Mouse (Mus musculus) large intestine, adult 2 months (tissue): ENCODE measurements around the gene Gm28308. TPM values are rescaled to one million over a fixed set of nuclear protein-coding genes. Genes with fewer than 3 reads are reported as not detected.

Experiments used
- DNase-seq: peaks from one replicate; pipeline ENCODE4 v3.0.0-alpha.2; 2012; ENCODE audit warnings: low read depth, low spot score
- WGBS: fragments of 180-500 bp; shearing (Covaris S2); methylation state at CpG from one replicate; pipeline ENCODE4 v1.1.7; 2018; 5-methylcytosine and 5-hydroxymethylcytosine counted together
- polyA plus RNA-seq: library from polyadenylated mRNA; depleted of rRNA; stranded (reverse); fragments of >200 nt; gene quantifications from 2 replicates; pipeline ENCODE4 v1.2.3, GENCODE M21; 2012

Gene Gm28308
- polyA plus RNA-seq, 1 experiment: 0.24 TPM

DNA sequence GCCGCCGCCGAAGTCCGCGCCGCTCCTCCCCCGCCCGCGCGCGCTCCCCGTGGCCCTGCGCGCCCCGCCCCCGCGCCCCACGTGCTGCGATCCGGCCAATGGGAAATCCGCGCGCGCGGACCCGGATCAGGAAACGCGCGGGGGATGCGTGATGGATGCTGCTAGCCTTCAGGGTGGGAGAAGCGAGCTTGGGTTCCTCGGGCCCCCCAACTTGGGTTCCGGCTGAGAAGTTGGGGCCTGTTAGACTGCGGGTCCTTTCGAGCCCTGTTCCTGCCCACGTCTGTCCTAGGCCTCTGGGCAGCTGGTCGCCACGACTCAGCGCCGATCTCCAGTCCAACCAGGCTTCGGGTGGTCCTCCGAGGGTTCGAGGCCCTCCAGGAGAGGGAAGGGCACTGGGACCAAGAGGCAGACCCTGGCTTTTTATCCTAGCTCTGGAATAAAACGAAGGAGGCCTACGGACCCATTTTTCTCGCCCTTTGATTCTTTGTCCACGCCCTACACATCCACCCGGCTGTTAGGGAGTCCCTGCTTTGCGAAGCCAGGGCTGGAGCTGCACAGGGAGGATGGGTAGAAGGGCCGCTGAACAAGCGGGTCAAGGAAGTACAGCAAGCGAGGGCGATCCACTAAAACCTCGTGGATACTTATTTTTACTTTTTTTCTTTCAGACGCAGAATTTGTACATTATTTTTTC, 21.1 kb downstream of the Gm28308 start:
- no peak for DNase-seq
- 1% methylated on average over 54 of the region's 55 CpGs for WGBS

DNA sequence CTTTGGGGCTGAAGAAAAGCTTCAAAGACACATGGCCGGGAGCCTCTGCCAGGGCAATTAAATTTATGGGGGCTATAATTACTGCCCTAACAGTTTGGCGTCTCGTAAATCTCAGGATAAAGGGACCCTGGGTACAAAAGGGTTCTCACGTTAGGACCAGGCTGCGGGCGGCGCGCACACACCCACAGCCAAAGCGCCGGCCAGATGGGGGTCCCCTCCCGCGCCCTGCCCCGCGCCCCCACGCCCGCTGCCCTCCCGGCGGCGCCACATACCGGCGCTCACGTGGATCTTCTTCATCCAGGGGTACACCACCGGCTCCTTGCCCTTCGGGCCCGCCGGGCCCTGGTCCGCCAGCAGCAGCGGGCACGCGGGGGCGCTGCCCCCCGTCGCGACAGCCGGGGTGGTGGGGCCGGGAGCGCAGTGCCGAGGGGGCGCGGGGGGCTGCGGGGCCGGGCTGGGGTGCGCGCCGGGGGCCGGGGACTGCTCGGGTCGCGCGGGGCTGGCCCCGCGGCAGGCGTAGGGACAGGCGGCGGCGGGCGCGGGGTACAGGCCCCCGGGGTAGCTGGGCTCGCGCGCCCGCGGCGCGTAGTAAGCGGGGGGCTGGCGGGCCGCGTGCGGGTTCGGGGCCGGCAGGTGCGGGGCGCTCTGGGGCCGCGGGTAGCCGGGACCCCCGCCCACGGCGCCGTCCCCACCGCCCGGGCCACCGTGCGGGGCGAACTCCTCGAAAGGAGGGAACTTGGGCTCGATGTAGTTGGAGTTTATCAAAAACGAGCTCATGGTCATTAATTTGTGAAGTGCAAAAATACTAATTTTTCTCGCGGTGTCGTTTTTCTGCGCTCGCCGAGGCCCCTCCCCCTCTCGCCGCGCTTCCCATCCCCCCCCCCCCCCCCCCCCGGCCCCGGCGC, 22.0 kb downstream of the Gm28308 start, which contains the start of gene Hoxa4:
Gene Hoxa4 (minus strand): TSS at position 848 of the 905 bp plus-strand sequence.
- WGBS: 2% methylated on average over 95 of the region's 102 CpGs
- DNase-seq: peak; percentile 85

DNA sequence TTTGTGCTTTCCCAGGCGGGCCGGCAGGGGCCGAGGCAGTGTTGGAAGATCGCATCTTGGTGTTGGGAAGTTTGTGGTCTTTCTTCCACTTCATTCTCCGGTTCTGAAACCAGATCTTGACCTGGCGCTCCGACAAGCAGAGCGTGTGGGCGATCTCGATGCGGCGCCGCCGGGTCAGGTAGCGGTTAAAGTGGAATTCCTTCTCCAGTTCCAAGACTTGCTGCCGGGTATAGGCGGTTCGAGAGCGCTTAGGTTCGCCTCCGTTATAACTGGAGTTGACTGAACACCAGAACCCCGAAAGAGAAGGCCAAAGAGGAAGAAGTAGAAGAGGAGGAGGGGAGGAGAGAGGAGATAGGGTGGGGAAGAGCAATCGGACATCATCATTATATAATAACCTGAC, 22.7 kb downstream of the Gm28308 start:
- DNase-seq: no peak
- WGBS: 24% methylated on average over 23 of the region's 23 CpGs

- no peak for DNase-seq
- WGBS: 34% methylated on average over 8 of the region's 8 CpGs
Observed at GRCm38 (mm10) chr6:52189909-52190308, 23.2 kb downstream of the Gm28308 start.

GRCm38 (mm10) chr6:52189172-52189591, 24.0 kb downstream of the Gm28308 start:
- no peak for DNase-seq
- WGBS: 21% methylated on average over 5 of the region's 5 CpGs

DNA sequence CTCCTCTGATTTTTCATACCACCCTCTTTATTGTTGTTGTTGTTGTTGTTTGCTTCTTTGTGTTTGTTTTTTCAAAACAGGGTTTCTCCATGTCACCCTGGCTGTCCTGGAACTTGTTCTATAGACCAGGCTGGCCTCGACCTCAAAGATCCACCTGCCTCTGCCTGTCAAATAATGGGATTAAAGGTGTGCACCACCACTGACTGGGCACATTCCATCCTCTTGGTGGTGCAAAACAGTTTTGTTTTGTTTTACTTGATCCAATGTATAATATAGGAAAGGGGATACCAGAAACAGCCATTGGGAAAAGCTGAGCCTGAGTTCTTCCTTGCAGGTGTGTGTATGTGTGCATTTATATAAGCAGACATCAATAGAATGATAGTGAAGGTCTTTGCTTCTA, 26.6 kb downstream of the Gm28308 start:
- WGBS: 51% methylated on average over 1 of the region's 1 CpGs
- DNase-seq: no peak

DNA sequence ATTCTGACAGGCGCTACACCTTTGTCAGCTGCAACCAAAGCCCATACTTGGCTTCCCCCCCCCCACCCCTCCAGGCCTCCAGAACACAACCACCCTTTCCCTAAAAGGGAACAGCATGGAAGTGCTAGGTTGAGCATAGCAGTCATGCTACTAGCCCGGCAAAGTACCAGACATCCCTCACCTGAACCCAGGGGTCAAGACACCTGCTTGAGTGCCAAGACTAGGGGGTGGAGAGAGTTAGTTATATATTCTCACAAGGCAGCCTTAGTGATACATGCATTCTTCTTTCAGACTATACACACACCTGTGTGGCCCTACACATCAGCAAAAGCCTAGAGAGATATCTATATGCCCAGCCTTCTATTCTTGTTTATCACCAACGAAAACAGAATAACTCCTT, 27.3 kb downstream of the Gm28308 start:
- DNase-seq: no peak
- 43% methylated on average over 3 of the region's 3 CpGs for WGBS

DNA sequence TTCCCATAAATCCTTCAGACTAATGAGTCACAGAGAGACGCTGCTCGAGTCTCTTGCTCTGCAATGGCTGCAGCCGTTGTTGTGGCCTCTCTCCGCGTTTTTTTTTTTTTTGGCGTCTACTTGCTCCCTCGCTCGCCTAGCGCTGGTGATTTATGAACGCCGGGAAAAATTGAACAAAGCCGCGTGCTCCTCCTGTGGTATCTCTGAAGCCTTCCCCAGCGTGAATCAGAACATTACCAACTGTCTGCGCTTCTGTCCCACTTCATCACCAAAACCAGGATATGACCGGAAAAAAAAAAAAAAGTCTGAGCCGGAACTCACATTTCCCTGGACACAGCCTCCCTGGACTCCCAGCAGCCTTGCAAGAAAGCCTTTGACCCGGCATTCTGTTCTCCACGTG, 27.9 kb downstream of the Gm28308 start:
- 14% methylated on average over 19 of the region's 19 CpGs for WGBS
- DNase-seq: no peak

DNA sequence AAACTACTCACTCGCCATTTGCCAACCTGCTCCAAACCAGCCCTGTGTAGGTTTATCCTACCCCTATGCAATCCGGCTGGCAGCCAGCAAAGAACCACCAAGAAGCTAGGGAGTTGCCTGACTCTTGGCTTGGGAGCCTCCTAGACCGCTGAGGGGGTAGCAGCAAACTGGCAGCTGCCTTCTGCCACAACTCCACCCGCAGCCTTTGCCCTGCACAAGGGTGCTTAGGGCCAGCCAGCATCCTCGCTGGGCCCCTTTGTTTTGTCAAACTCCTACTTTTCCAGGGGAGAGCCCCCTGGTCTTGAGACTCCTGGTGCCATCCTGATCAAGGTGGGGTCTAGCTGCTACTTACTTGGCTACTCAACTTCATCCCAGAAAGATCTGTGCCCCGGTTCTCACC, 28.5 kb downstream of the Gm28308 start:
- WGBS: 32% methylated on average over 6 of the region's 6 CpGs
- no peak for DNase-seq

DNA sequence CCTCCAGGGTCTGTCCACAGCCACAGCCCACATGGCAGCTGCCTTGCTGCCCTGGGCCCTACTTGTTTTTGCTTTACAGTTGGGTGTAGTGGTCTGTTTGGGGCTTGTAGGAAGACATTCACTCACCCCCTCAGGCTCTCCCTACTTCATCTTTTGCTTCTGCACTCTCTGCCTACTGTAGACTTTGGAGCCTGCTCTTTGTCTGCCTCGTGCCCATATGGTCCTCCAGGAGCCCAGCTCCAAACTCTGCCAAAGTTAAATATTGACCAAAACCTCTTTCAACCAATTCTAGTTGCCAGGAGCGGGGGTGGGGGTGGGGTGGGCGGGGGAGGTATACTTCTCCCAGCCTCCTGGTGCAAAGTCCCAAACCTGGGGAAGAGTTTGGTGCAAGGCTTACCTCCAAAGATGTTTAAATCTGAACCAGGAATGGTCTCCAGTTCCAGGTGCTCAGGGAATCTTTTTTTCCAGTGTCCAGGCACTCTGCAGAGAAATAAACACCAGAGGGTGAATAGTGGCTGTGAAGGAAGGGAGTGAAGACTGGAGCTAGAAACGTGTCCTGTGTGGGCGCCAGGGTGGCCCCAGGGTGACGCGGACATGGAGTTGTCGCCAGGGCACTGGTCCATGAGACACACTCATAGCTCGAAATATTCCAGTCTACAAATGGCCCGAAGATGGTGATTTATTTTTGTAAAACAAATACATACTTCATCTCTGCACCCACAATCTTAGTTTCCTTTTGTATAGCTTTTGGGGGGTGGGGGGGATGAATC, 29.6 kb downstream of the Gm28308 start:
- no peak for DNase-seq
- WGBS: 24% methylated on average over 10 of the region's 10 CpGs

DNA sequence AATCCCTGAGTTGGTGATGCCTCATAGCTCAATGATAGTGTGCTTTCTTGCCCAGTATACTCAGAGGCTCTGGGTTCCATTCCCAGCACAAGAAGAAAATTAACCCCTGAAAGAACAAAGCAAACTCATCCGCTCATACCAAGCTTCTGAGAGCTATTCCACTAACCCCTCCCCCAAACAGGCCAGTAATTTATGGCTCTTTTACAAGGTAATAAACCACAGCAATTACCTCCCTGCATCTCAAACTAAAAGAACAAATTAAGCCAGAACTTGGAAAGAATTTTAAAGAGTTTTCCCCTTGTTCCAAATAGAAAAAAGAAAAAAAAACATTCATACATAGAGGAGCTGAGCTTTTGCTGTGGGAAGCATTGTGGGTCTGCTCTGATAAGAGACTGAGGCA, 30.3 kb downstream of the Gm28308 start:
- no peak for DNase-seq
- WGBS: 37% methylated on average over 1 of the region's 1 CpGs

- WGBS: 42% methylated on average over 2 of the region's 2 CpGs
- DNase-seq: no peak
Observed at GRCm38 (mm10) chr6:52182030-52182429, 31.1 kb downstream of the Gm28308 start.

DNA sequence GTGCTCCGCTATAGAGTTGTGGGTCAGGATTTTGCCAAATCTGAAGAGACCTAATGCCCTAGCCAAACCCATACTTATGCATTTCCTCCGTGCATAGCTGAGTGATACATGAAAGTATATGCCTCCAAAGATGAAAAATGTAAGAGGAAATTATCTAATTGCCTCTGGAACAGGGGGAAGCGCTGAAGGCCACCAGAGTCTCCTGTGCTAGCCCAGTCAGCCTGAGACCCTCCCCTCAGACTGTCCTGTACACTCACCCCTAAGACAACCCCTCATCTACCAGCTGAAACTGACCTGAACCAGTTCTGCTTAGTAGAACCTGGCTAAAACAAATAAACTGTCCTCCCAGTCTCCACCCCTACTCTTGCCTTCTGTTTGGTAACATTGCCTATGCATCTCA, 32.4 kb downstream of the Gm28308 start:
- 63% methylated on average over 3 of the region's 3 CpGs for WGBS
- no peak for DNase-seq

- DNase-seq: no peak
- WGBS: 52% methylated on average over 11 of the region's 11 CpGs
Observed at GRCm38 (mm10) chr6:52180213-52180710, 32.9 kb downstream of the Gm28308 start.

DNA sequence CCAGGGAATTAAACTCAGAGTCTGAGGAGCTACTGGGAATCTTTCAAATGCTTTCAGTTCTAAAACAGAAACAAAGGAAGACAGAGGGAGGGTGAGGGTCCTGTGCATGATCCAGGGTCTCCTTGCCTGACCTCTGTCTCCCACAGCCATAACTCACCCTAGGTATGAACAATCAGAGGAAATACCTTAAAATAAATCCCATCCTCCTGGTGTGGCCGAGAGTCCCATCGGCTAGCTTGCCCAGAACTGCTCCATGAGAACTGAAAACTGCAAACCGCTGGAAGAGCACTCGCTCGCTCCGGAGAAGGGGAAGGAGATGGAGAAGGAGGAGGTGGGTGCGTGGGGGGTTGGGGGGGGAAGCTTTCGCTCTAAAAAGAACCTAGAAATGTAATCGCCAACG, 33.4 kb downstream of the Gm28308 start:
- no peak for DNase-seq
- 60% methylated on average over 10 of the region's 10 CpGs for WGBS

- no peak for DNase-seq
- WGBS: 38% methylated on average over 4 of the region's 4 CpGs
Observed at GRCm38 (mm10) chr6:52178918-52179665, 34.0 kb downstream of the Gm28308 start.

GRCm38 (mm10) chr6:52177806-52178205, 35.3 kb downstream of the Gm28308 start:
- no peak for DNase-seq
- 43% methylated on average over 9 of the region's 9 CpGs for WGBS

DNA sequence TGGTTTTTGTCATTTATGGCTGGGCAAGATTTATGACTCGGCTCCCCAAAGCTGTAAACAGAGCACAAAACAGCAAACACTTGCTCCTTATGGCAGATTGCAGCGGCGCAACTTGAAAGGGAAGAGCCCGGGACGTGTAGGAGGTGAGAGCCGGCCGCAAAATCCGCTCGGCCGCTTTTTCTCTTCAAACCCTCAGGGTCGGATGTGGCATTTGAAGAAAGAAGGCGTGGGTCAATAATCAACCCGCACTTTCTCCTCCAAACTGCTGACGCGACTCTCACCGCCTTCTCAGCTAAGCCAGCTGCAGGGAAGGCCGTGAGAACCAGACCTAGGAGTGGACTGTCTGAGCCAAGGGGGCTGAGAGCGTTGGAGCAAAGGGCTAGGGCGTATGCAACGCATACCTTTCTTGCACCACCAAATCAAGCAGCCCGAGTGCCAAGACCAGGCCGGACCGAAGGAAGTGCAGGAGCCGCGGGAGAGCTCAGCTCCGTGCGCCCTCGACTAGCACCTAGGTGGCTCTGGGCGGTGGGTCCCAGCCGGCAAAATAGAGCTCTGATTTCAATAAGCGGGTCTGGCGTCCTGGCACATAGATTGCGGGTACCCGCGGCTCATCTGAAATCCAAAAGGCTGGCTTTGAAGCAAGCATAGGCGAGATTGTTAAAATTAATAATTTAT, 35.9 kb downstream of the Gm28308 start, which contains the start of gene 5730596B20Rik:
Gene 5730596B20Rik (plus strand): TSS at position 438 of the 675 bp plus-strand sequence.
- 21% methylated on average over 36 of the region's 36 CpGs for WGBS

GRCm38 (mm10) chr6:52176391-52176790, 36.7 kb downstream of the Gm28308 start:
- 18% methylated on average over 6 of the region's 6 CpGs for WGBS
- DNase-seq: no peak

More for the DNA sequence above, 35.9 kb downstream of the Gm28308 start, which contains the start of gene 5730596B20Rik:
- no peak for DNase-seq
